Mouse (Mus musculus) CH12.LX (cell line): ENCODE data around the gene Gsx2. TPM values are rescaled to one million over a fixed set of nuclear protein-coding genes. Genes with fewer than 3 reads are reported as not detected.
A peak's percentile ranks its signal among the peaks of the same experiment; 100 is the strongest.

Source experiments
- DNase-seq: peaks from one replicate; pipeline ENCODE4 v3.0.0-alpha.2; 2013; ENCODE audit errors: extremely low read depth
- H3K27ac ChIP-seq: 2 replicates; pipeline ENCODE4 v1.5.1; 2012; ENCODE audit warnings: low read depth, mild to moderate bottlenecking, control low read depth, moderate library complexity; ENCODE audit not compliant: insufficient read depth
- H3K27me3 ChIP-seq: replicated peaks from 2 replicates; pipeline ENCODE3; 2012; ENCODE audit warnings: inconsistent platforms
- H3K36me3 ChIP-seq, 2 experiments: replicated peaks in 1 of 2; 2 replicates each; pipeline versions ENCODE3 to v1.6.1; 2012; ENCODE audit warnings: inconsistent platforms in 1 of 2, low read length in 1 of 2, mild to moderate bottlenecking in 1 of 2, mixed read lengths in 1 of 2, moderate library complexity in 1 of 2; ENCODE audit not compliant: control insufficient read depth in 1 of 2, insufficient read depth in 1 of 2
- H3K4me1 ChIP-seq, 2 experiments: 2 replicates each; pipeline ENCODE4 v1.6.1; 2012; ENCODE audit warnings: inconsistent platforms in 1 of 2, moderate library complexity in 1 of 2; ENCODE audit not compliant: insufficient read depth in 2 of 2, control insufficient read depth in 1 of 2
- H3K4me2 ChIP-seq: 2 replicates; pipeline ENCODE4 v1.6.1; 2012; ENCODE audit warnings: low read depth, mild to moderate bottlenecking, control low read depth; ENCODE audit not compliant: poor library complexity, insufficient read depth, severe bottlenecking
- H3K4me3 ChIP-seq, 3 experiments: fragments of 150-350 bp in 1 of 3; sonication (generic) in 1 of 3; replicated peaks in 1 of 3; 2 replicates each; pipeline versions ENCODE3 to v1.5.1; 2011 to 2012; ENCODE audit warnings: low read depth in 2 of 3, low read length in 2 of 3, mild to moderate bottlenecking in 2 of 3, moderate library complexity in 2 of 3, control low read depth in 1 of 3, improper control_type of control experiment in 1 of 3, inconsistent platforms in 1 of 3, mixed read lengths in 1 of 3; ENCODE audit not compliant: poor library complexity in 1 of 3
- H3K79me2 ChIP-seq: replicated peaks from 2 replicates; pipeline ENCODE4 v1.6.1; 2012; ENCODE audit warnings: mild to moderate bottlenecking, moderate library complexity; ENCODE audit not compliant: control insufficient read depth, poor library complexity, insufficient read depth, severe bottlenecking; ENCODE audit errors: extremely low read depth
- H3K9ac ChIP-seq: 2 replicates; pipeline ENCODE4 v1.6.1; 2012; ENCODE audit warnings: low read depth, mild to moderate bottlenecking, control low read depth, moderate library complexity; ENCODE audit not compliant: insufficient read depth
- H3K9me3 ChIP-seq: replicated peaks from 2 replicates; pipeline ENCODE3; 2012; ENCODE audit warnings: low read length, inconsistent platforms, mixed read lengths
- EP300 ChIP-seq: IDR thresholded peaks from 2 replicates; pipeline ENCODE4 v1.6.1; 2011; ENCODE audit warnings: low read length, improper control_type of control experiment
- ETS1 ChIP-seq: conservative IDR thresholded peaks from 2 replicates; pipeline ENCODE4 v1.6.1; 2012; ENCODE audit warnings: low read depth, mild to moderate bottlenecking, inconsistent platforms, low read length, improper control_type of control experiment, moderate library complexity
- GABPA ChIP-seq: IDR thresholded peaks from 2 replicates; pipeline ENCODE4 v1.6.1; 2012; ENCODE audit warnings: low read depth, low read length, improper control_type of control experiment, inconsistent platforms; ENCODE audit not compliant: insufficient replicate concordance
- HCFC1 ChIP-seq: IDR thresholded peaks from 2 replicates; pipeline ENCODE4 v1.6.1; 2012; ENCODE audit warnings: low read depth, mild to moderate bottlenecking, inconsistent platforms, low read length, improper control_type of control experiment
- IRF4 ChIP-seq: IDR thresholded peaks from 2 replicates; pipeline ENCODE4 v1.6.1; 2014; ENCODE audit warnings: low read depth, mild to moderate bottlenecking, inconsistent platforms, low read length, improper control_type of control experiment
- JUN ChIP-seq: IDR thresholded peaks from 2 replicates; pipeline ENCODE4 v1.6.1; 2011; ENCODE audit warnings: low read depth, mild to moderate bottlenecking, low read length, improper control_type of control experiment, moderate library complexity; ENCODE audit not compliant: insufficient read depth
- JUND ChIP-seq: conservative IDR thresholded peaks from 2 replicates; pipeline ENCODE4 v1.6.1; 2011; ENCODE audit warnings: low read depth, low read length, improper control_type of control experiment
- MAFK ChIP-seq: IDR thresholded peaks from 2 replicates; pipeline ENCODE4 v1.6.1; 2011; ENCODE audit warnings: low read length, improper control_type of control experiment; ENCODE audit not compliant: insufficient replicate concordance
- MAX ChIP-seq: IDR thresholded peaks from 2 replicates; pipeline ENCODE4 v1.6.1; 2011; ENCODE audit warnings: low read length, improper control_type of control experiment
- MAZ ChIP-seq: IDR thresholded peaks from 2 replicates; pipeline ENCODE4 v1.6.1; 2012; ENCODE audit warnings: low read depth, mild to moderate bottlenecking, inconsistent platforms, low read length, improper control_type of control experiment, moderate library complexity
- MEF2A ChIP-seq: IDR thresholded peaks from 2 replicates; pipeline ENCODE4 v1.6.1; 2014; ENCODE audit warnings: low read depth, mild to moderate bottlenecking, inconsistent platforms, low read length, improper control_type of control experiment, borderline replicate concordance
- MXI1 ChIP-seq: IDR thresholded peaks from 2 replicates; pipeline ENCODE4 v1.6.1; 2011; ENCODE audit warnings: mild to moderate bottlenecking, low read depth, low read length, improper control_type of control experiment
- MYC ChIP-seq: IDR thresholded peaks from 2 replicates; pipeline ENCODE4 v1.6.1; 2011; ENCODE audit warnings: low read depth, mild to moderate bottlenecking, improper control_type of control experiment, low read length
- NELFE ChIP-seq: IDR thresholded peaks from 2 replicates; pipeline ENCODE4 v1.6.1; 2011; ENCODE audit warnings: low read depth, low read length, improper control_type of control experiment
- NRF1 ChIP-seq: IDR thresholded peaks from 2 replicates; pipeline ENCODE4 v1.6.1; 2014; ENCODE audit warnings: low read depth, mild to moderate bottlenecking, inconsistent platforms, low read length, improper control_type of control experiment, moderate library complexity
- POLR2A ChIP-seq: IDR thresholded peaks from 2 replicates; pipeline ENCODE4 v1.6.1; 2011; ENCODE audit warnings: low read depth, mild to moderate bottlenecking, improper control_type of control experiment, low read length
- RAD21 ChIP-seq: IDR thresholded peaks from 2 replicates; pipeline ENCODE4 v1.6.1; 2011; ENCODE audit warnings: low read depth, mild to moderate bottlenecking, low read length, improper control_type of control experiment, moderate library complexity
- RCOR1 ChIP-seq: conservative IDR thresholded peaks from 2 replicates; pipeline ENCODE4 v1.6.1; 2012; ENCODE audit warnings: low read depth, mild to moderate bottlenecking, inconsistent platforms, low read length, improper control_type of control experiment
- SIN3A ChIP-seq: IDR thresholded peaks from 2 replicates; pipeline ENCODE4 v1.6.1; 2012; ENCODE audit warnings: low read length, improper control_type of control experiment, inconsistent platforms
- SMC3 ChIP-seq: IDR thresholded peaks from 2 replicates; pipeline ENCODE4 v1.6.1; 2011; ENCODE audit warnings: low read depth, low read length, improper control_type of control experiment
- TBP ChIP-seq: conservative IDR thresholded peaks from 2 replicates; pipeline ENCODE4 v1.6.1; 2011; ENCODE audit warnings: low read depth, low read length, improper control_type of control experiment
- TCF12 ChIP-seq: IDR thresholded peaks from 2 replicates; pipeline ENCODE4 v1.6.1; 2014; ENCODE audit warnings: low read depth, mild to moderate bottlenecking, inconsistent platforms, low read length, improper control_type of control experiment
- UBTF ChIP-seq: IDR thresholded peaks from 2 replicates; pipeline ENCODE4 v1.6.1; 2012; ENCODE audit warnings: low read depth, mild to moderate bottlenecking, inconsistent platforms, low read length, improper control_type of control experiment, moderate library complexity
- ZMIZ1 ChIP-seq: IDR thresholded peaks from 2 replicates; pipeline ENCODE4 v1.6.1; 2012; ENCODE audit warnings: low read depth, mild to moderate bottlenecking, inconsistent platforms, low read length, improper control_type of control experiment
- dilution Hi-C: fragments of 300-500 bp; cut with MboI; formaldehyde crosslinking; loops from 2 replicates; pipeline ENCODE4 v1.14.3; 2020; ENCODE audit warnings: low sequenced_read_pairs; ENCODE audit not compliant: extremely low pct_unique_long_range_greater_than_20kb, extremely low pct_ligation_motif_present
- in situ Hi-C: fragments of 300-500 bp; cut with MboI; formaldehyde crosslinking; loops from 3 replicates; pipeline ENCODE4 v1.14.3; 2019; ENCODE audit warnings: low sequenced_read_pairs, low pct_ligation_motif_present, low pct_unique_long_range_greater_than_20kb, mixed read lengths
- polyA plus RNA-seq: library from polyadenylated mRNA; unstranded; fragments of >175 nt; gene quantifications from 2 replicates; pipeline ENCODE4 v1.2.1, GENCODE M21; 2012; ENCODE audit warnings: low read depth; ENCODE audit not compliant: insufficient read length
- total RNA-seq, 2 experiments: library from RNA; depleted of rRNA; stranded (reverse); fragments of 300-350 nt in 1 of 2; fragments of >200 nt in 1 of 2; gene quantifications; 2 replicates each; pipeline ENCODE4 v1.2.3; 2012 to 2014

Gene Gsx2
- total and polyA plus RNA-seq, 3 experiments: not detected

DNA sequence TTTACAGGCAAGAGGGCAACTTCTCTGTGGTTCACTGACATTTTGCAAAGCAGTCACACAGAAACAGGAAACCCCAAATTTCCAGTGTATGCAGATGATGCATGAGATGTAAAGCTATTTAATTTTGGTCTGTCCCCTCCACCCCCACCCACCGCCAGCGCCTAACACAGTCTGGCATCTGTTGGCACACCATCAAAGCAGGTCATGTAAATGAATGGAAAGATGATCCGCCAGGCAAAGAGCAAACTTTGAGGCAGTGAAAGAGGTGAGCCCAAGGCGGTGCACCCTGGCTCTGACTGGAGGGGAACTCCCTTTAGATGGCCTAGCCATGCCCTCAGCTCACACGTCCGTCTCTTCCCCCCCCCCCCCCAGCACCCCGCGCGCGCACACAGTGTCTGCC lies 8.7 kb upstream of the Gsx2 start:
- peaks cover 5% of the 10 kb centered on the region for H3K9me3 ChIP-seq
- peaks cover 0 to 5% of the 10 kb centered on the region in 2 experiments for H3K36me3 ChIP-seq
- H3K4me1 ChIP-seq: peaks cover 2 to 24% of the 10 kb centered on the region in 2 experiments; a peak in 2 of 4 replicates
- peak overlapping the region; percentile 17 to 72 (median 55) for H3K4me3 ChIP-seq
- no peak overlapping the region; the same call in 1 of the 2 replicates for H3K9ac ChIP-seq
- no peaks in the 10 kb centered on the region for H3K27me3 ChIP-seq
- no peaks in the 10 kb centered on the region for H3K79me2 ChIP-seq
- peak overlapping the region; percentile 96 for H3K27ac ChIP-seq
- in situ Hi-C loops: no loop called here
- TF ChIP-seq MAX (0 out of 2 replicates have a peak, but pooled peaks have one; percentile 32), EP300 (peak; percentile 61; the same call in 1 of the 2 replicates), UBTF (no peak), RCOR1 (no peak), ETS1 (peak; percentile 40), MEF2A (peak; percentile 62; the same call in 1 of the 2 replicates), MAZ (peak; percentile 57; the same call in 1 of the 2 replicates), JUN (no peak)
- peak overlapping the region; percentile 63 for H3K4me2 ChIP-seq
- dilution Hi-C loops: no loop called here
- DNase-seq: peak; percentile 91

- H3K9ac ChIP-seq: peak overlapping the region; percentile 21; the same call in 1 of the 2 replicates
- peaks cover 5% of the 10 kb centered on the region for H3K9me3 ChIP-seq
- H3K4me2 ChIP-seq: peak overlapping the region; percentile 35
- peak overlapping the region; percentile 30 to 72 (median 55) for H3K4me3 ChIP-seq
- peaks cover 0 to 5% of the 10 kb centered on the region in 2 experiments for H3K36me3 ChIP-seq
- peak; percentile 99 for TF ChIP-seq NRF1
- 0 out of 2 replicates have a peak, but pooled peaks have one; percentile 26 for TF ChIP-seq TCF12
- TF ChIP-seq JUND: no peak
- TF ChIP-seq HCFC1: peak; percentile 12; the same call in 1 of the 2 replicates
- no peak for TF ChIP-seq JUN
- TF ChIP-seq MXI1: peak; percentile 69; the same call in 1 of the 2 replicates
- TF ChIP-seq MYC: peak; percentile 64; the same call in 1 of the 2 replicates
- no peak for TF ChIP-seq RAD21
- no peak for TF ChIP-seq SMC3
- TF ChIP-seq GABPA: no peak
- peak; percentile 48; the same call in 1 of the 2 replicates for TF ChIP-seq MAX
- TF ChIP-seq ZMIZ1: 0 out of 2 replicates have a peak, but pooled peaks have one; percentile 28
- no peak for TF ChIP-seq MAFK
- no peak for TF ChIP-seq TBP
- TF ChIP-seq POLR2A: peak; percentile 75; the same call in 1 of the 2 replicates
- peak; percentile 44; the same call in 1 of the 2 replicates for TF ChIP-seq SIN3A
- peak; percentile 64 for TF ChIP-seq NELFE
- TF ChIP-seq IRF4: no peak; the same call in 1 of the 2 replicates
- peaks cover 2 to 24% of the 10 kb centered on the region in 2 experiments; a peak in 2 of 4 replicates for H3K4me1 ChIP-seq
- peak; percentile 87 for DNase-seq
- H3K79me2 ChIP-seq: no peaks in the 10 kb centered on the region
- dilution Hi-C loops: no loop called here
- in situ Hi-C loops: no loop called here
- H3K27me3 ChIP-seq: no peaks in the 10 kb centered on the region
- H3K27ac ChIP-seq: peak overlapping the region; percentile 96
Measured at GRCm38 (mm10) chr5:75067125-75067756, 8.2 kb upstream of the Gsx2 start.
